Mouse (Mus musculus) midbrain, embryonic 14.5 days (tissue): ENCODE data around the gene H2-Ab1. TPM values are rescaled to one million over a fixed set of nuclear protein-coding genes. Genes with fewer than 3 reads are reported as not detected.

Experiments used
- ATAC-seq: fragments of 200-750 bp; cut with Nextera tagmentation; 2 replicates; pipeline ENCODE4 v1.8.0; 2017; ENCODE audit warnings: moderate number of reproducible peaks, moderate library complexity; ENCODE audit not compliant: low FRiP score, low TSS enrichment
- DNase-seq: peaks from one replicate; pipeline ENCODE4 v3.0.0-alpha.2; 2015
- H3K27ac ChIP-seq: fragments of 300-500 bp; sonication (generic); replicated peaks from 2 replicates; pipeline ENCODE4 v1.5.1; 2014; ENCODE audit warnings: mild to moderate bottlenecking, low read depth, low read length, moderate library complexity
- H3K27me3 ChIP-seq: fragments of 300-500 bp; sonication (generic); 2 replicates; pipeline ENCODE4 v1.6.1; 2014; ENCODE audit warnings: low read length, control low read depth, mixed read lengths; ENCODE audit not compliant: control insufficient read depth, insufficient read depth
- H3K36me3 ChIP-seq: fragments of 300-500 bp; sonication (generic); 2 replicates; pipeline ENCODE4 v1.6.1; 2014; ENCODE audit warnings: low read length, control low read depth; ENCODE audit not compliant: control insufficient read depth, insufficient read depth
- H3K4me1 ChIP-seq: fragments of 300-500 bp; sonication (generic); 2 replicates; pipeline ENCODE4 v1.6.1; 2014; ENCODE audit warnings: mild to moderate bottlenecking, antibody characterized with exemption, low read length, control low read depth; ENCODE audit not compliant: control insufficient read depth, insufficient read depth
- H3K4me2 ChIP-seq: fragments of 300-500 bp; sonication (generic); 2 replicates; pipeline ENCODE4 v1.6.1; 2014; ENCODE audit warnings: mild to moderate bottlenecking, low read length, moderate library complexity
- H3K4me3 ChIP-seq: fragments of 300-500 bp; sonication (generic); replicated peaks from 2 replicates; pipeline ENCODE4 v1.5.1; 2014; ENCODE audit warnings: low read depth, low read length
- H3K9ac ChIP-seq: fragments of 300-500 bp; sonication (generic); replicated peaks from 2 replicates; pipeline ENCODE4 v1.6.1; 2014; ENCODE audit warnings: mild to moderate bottlenecking, low read length, moderate library complexity
- H3K9me3 ChIP-seq: fragments of 300-500 bp; sonication (generic); 2 replicates; pipeline ENCODE4 v1.6.1; 2016; ENCODE audit warnings: low read length, control low read depth, mixed read lengths; ENCODE audit not compliant: control insufficient read depth
- WGBS: fragments of 180-500 bp; shearing (Covaris S2); extraction: QIAGEN DNeasy Blood & Tissue Kit; methylation state at CpG from one replicate; pipeline ENCODE4 v1.1.7; 2014; 5-methylcytosine and 5-hydroxymethylcytosine counted together
- polyA plus RNA-seq: library from polyadenylated mRNA; unstranded; fragments of >200 nt; fragmentation: Nextera tagmentation; extraction: Ambion mirVana; gene quantifications from 2 replicates; pipeline ENCODE4 v1.2.1, GENCODE M21; 2014

The H2-Ab1 gene
- polyA plus RNA-seq, 1 experiment from 2014 or later: 2.0 TPM

DNA sequence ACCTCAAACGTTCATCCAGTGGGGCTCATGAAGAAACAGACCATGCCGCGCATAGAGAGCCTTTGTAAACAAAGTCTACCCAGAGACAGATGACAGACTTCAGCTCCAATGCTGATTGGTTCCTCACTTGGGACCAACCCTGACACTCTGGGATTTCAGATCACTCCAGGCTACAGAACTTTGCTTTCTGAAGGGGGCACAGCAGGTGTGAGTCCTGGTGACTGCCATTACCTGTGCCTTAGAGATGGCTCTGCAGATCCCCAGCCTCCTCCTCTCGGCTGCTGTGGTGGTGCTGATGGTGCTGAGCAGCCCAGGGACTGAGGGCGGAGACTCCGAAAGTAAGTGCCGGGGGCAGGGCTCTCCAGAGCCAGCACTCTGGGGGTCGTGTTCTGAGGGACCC lies 5.6 kb downstream of the H2-Ab1 start:
- H3K9ac ChIP-seq: 0 out of 2 replicates have a peak overlapping the region, but pooled peaks have one; percentile 26
- H3K4me1 ChIP-seq: peaks cover 8% of the 10 kb centered on the region; the same call in 1 of the 2 replicates
- H3K4me2 ChIP-seq: peak overlapping the region; percentile 96
- WGBS: under 1% methylated on average over 8 of the region's 8 CpGs
- no peaks in the 10 kb centered on the region for H3K36me3 ChIP-seq
- H3K27me3 ChIP-seq: peaks cover 22% of the 10 kb centered on the region
- peak; percentile 92 for DNase-seq
- no peaks in the 10 kb centered on the region for H3K9me3 ChIP-seq
- peak overlapping the region; percentile 50 for H3K4me3 ChIP-seq
- peak; percentile 78 for ATAC-seq
- H3K27ac ChIP-seq: no peak overlapping the region

GRCm38 (mm10) chr17:34263811-34264371 lies 6.4 kb downstream of the H2-Ab1 start:
- Histone ChIP-seq H3K9me3 (no peaks in the 10 kb centered on the region), H3K4me2 (peak overlapping the region; percentile 96), H3K4me1 (peaks cover 8% of the 10 kb centered on the region; the same call in 1 of the 2 replicates), H3K27me3 (peaks cover 22% of the 10 kb centered on the region), H3K36me3 (no peaks in the 10 kb centered on the region), H3K27ac (no peak overlapping the region), H3K9ac (0 out of 2 replicates have a peak overlapping the region, but pooled peaks have one; percentile 26), H3K4me3 (peak overlapping the region; percentile 50)
- DNase-seq: peak; percentile 51
- ATAC-seq: no peak
- 4% methylated on average over 14 of the region's 14 CpGs for WGBS

DNA sequence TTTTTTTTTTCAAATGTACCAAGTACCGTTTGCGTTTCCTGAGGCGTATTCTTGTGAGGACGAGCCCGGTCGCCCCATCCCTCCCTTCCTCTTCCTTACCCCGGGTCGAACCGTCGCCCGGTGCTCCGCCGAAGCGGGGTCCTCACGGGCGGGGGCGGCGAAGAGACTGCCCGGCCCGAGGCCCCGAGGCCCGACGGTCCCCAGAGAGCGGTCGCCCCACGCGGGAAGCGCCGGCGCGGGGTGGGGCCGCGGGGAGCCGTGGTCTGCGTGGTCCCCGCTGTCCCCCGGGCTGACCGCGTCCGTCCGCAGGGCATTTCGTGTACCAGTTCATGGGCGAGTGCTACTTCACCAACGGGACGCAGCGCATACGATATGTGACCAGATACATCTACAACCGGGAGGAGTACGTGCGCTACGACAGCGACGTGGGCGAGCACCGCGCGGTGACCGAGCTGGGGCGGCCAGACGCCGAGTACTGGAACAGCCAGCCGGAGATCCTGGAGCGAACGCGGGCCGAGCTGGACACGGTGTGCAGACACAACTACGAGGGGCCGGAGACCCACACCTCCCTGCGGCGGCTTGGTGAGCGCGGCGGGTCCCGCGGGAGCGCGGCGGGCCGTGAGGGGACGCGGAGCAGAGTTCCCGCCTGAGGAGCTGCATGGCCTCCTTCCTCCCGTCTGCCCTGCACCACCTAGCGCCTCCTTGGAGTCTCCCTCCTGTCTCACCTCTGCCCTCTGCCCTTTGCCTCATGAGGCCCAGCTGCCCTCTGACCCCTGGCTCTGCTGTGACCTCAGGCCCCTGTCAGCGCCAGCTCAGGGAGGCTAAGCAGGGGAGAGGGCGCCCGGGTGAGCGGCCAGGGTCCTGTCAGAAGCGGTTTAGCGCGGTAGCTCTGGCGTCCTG lies 7.2 kb downstream of the H2-Ab1 start:
- H3K4me1 ChIP-seq: peaks cover 8% of the 10 kb centered on the region; the same call in 1 of the 2 replicates
- no peaks in the 10 kb centered on the region for H3K36me3 ChIP-seq
- peaks cover 22% of the 10 kb centered on the region for H3K27me3 ChIP-seq
- peak overlapping the region; percentile 50 for H3K4me3 ChIP-seq
- under 1% methylated on average over 92 of the region's 93 CpGs for WGBS
- no peaks in the 10 kb centered on the region for H3K9me3 ChIP-seq
- ATAC-seq (peak; percentile 28; the same call in 1 of the 2 replicates), DNase-seq (peak; percentile 59)
- peak overlapping the region; percentile 54 for H3K9ac ChIP-seq
- H3K4me2 ChIP-seq: peak overlapping the region; percentile 96
- H3K27ac ChIP-seq: no peak overlapping the region

DNA sequence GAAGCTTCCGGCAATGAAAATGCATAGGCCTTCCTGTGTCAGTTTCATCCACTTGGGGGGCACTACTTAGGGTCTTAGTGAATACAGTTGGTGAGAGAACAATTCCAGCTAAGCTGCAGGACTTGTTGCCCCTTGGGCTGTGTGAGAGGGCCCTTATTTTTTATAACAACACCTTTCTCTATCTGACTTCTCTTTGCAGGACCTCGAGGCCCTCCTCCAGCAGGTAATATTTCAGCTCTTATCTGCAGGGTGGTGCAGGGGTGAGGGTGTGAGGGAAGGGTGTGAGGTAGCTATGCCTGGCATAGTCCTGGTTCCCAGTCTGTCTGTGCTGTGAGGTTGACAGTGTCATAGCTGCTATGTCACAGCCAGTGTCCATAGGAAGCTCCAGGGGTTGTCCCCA lies 10.8 kb downstream of the H2-Ab1 start:
- H3K4me2 ChIP-seq: no peak overlapping the region
- no peaks in the 10 kb centered on the region for H3K36me3 ChIP-seq
- H3K27me3 ChIP-seq: peaks cover 20% of the 10 kb centered on the region
- H3K9me3 ChIP-seq: no peaks in the 10 kb centered on the region
- WGBS: 81% methylated on average over 2 of the region's 2 CpGs
- H3K4me3 ChIP-seq: no peak overlapping the region
- H3K27ac ChIP-seq: no peak overlapping the region
- ATAC-seq (no peak), DNase-seq (no peak)
- H3K9ac ChIP-seq: no peak overlapping the region
- H3K4me1 ChIP-seq: peaks cover 8% of the 10 kb centered on the region; the same call in 1 of the 2 replicates

DNA sequence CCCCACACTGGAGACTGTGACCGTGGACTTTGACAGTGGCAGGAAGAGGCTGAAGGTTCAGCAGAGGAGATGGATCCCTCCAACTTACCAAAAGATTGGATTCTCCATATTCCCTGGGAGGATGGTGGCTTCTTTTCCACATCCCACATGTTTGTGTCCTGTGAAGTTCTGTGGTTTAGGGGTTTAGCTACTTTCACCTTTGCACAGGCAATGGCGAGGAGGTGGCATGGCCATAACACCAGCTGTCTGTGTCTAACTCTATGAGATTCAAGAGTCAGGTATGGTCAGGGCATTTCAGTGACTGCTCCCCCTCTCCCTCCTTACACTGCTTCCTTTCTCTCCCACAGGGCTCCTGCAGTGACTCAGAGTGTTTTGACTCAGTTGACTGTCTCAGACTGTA lies 11.3 kb downstream of the H2-Ab1 start:
- peaks cover 16% of the 10 kb centered on the region for H3K27me3 ChIP-seq
- H3K4me2 ChIP-seq: no peak overlapping the region
- ATAC-seq (no peak), DNase-seq (no peak)
- H3K9ac ChIP-seq: no peak overlapping the region
- WGBS: 91% methylated on average over 2 of the region's 2 CpGs
- no peaks in the 10 kb centered on the region for H3K9me3 ChIP-seq
- H3K4me3 ChIP-seq: no peak overlapping the region
- no peaks in the 10 kb centered on the region for H3K36me3 ChIP-seq
- H3K4me1 ChIP-seq: peaks cover 8% of the 10 kb centered on the region; the same call in 1 of the 2 replicates
- H3K27ac ChIP-seq: no peak overlapping the region

DNA sequence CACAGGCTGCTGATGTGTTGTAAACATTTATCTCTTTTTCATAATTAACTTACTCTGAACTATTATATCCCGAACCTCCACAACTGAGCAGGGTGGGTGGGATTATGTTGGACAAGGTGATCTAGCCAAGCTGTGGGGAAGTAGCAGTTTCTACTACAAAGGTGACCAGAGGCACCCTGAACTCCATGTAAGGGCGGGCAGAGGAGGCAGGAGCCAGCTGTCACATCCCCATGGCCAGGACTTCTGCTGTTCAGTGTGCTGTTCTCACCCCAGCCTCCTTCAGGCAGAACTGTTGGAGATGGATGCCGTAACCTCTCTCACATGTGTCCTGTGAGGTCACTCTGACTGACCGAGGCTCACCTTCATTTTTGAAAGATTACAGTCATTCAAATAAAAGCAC lies 12.3 kb downstream of the H2-Ab1 start:
- 73% methylated on average over 4 of the region's 4 CpGs for WGBS
- Histone ChIP-seq H3K4me2 (no peak overlapping the region), H3K4me1 (no peaks in the 10 kb centered on the region), H3K9ac (no peak overlapping the region), H3K36me3 (no peaks in the 10 kb centered on the region), H3K9me3 (no peaks in the 10 kb centered on the region), H3K27ac (no peak overlapping the region), H3K27me3 (peaks cover 6% of the 10 kb centered on the region; the same call in 1 of the 2 replicates), H3K4me3 (no peak overlapping the region)
- ATAC-seq: no peak
- DNase-seq: no peak

GRCm38 (mm10) chr17:34270230-34270629 lies 12.7 kb downstream of the H2-Ab1 start:
- no peaks in the 10 kb centered on the region for H3K4me1 ChIP-seq
- 90% methylated on average over 2 of the region's 2 CpGs for whole genome bisulfite sequencing
- H3K9ac ChIP-seq: no peak overlapping the region
- ATAC-seq (no peak), DNase-seq (no peak)
- H3K27me3 ChIP-seq: peaks cover 2% of the 10 kb centered on the region; the same call in 1 of the 2 replicates
- H3K9me3 ChIP-seq: no peaks in the 10 kb centered on the region
- H3K4me3 ChIP-seq: no peak overlapping the region
- no peak overlapping the region for H3K4me2 ChIP-seq
- H3K36me3 ChIP-seq: no peaks in the 10 kb centered on the region
- no peak overlapping the region for H3K27ac ChIP-seq

- Histone ChIP-seq H3K36me3 (no peaks in the 10 kb centered on the region), H3K4me2 (no peak overlapping the region), H3K27ac (no peak overlapping the region), H3K9me3 (no peaks in the 10 kb centered on the region), H3K27me3 (no peaks in the 10 kb centered on the region), H3K4me3 (no peak overlapping the region), H3K9ac (no peak overlapping the region), H3K4me1 (no peaks in the 10 kb centered on the region)
- ATAC-seq: no peak
- DNase-seq: no peak
- WGBS: 81% methylated on average over 2 of the region's 2 CpGs
Measured at GRCm38 (mm10) chr17:34270940-34271339, 13.5 kb downstream of the H2-Ab1 start.
